Mouse (Mus musculus) T-cell, adult 66 days (primary cell): ENCODE results near the gene Olfr183. TPM values are rescaled to one million over a fixed set of nuclear protein-coding genes. Genes with fewer than 3 reads are reported as not detected.

ENCODE experiments used
- total RNA-seq, 2 experiments: library from RNA; stranded (reverse); gene quantifications; 3 replicates in 1 of 2; 4 replicates in 1 of 2; pipeline ENCODE4 v1.2.4; 2023

The Olfr183 gene
- total RNA-seq: not detected

DNA sequence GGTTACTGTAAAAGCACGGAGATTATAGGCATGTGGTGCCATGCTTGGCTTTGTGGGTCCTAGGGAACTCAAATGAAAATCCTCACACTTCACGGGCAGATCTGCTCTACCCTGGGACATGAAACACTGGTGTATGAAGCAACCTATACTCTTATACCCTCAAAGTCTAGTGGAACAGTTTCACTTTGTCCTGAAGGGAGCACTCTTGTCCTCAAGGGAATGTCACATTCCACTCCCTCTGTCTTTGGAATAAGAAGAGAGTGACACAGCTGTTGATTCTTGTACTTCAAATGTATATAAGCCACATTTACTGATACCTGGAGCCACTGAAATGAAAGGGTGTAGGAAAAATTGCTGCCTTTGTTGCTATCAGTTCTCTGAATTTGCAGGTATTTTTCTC, at the start of gene Olfr183:
TSS of gene Olfr183 (plus strand) at position 301 of the 400 bp plus-strand sequence.

DNA sequence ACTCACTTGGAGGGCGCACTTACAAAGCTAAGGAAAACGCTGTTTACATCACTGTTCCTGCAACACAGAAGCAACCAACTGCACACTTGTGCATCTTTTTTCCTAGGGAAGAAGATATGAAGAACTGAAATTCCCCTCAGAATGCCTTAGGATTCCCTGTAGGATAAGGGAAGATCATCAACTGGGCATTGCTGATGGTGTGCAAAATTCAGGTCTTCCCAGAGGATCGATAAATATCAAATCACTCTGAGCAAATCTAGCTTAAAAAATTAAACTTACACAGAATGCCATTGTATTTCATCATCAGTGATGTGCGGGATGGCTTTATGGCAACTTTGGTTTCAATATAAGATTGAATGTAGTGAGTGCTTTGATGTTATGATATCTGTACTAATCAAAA, 35.0 kb downstream of the Olfr183 start, which contains the start of gene Olfr186:
TSS of gene Olfr186 (minus strand) at position 101 of the 400 bp plus-strand sequence.

DNA sequence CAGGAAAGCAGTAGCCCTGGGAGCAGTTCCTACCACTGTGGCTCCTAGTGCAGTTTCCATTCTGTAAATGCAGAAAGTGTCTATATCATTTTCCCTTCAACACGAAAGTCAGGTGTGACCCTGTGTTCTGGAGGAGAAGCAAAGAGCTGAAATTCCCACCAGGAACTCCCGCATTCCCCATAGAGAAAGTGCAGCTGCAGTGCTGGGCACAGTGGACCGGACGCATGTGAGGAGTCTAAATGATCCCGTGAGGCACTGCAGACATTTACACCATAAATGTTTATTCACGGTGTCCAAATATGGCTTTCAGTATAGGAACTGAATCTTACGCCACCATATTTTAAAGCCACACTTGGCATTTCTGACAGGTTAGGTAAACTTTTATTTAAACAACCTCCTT, 44.6 kb downstream of the Olfr183 start, which contains the start of gene Olfr187:
TSS of gene Olfr187 (minus strand) at position 58 of the 400 bp plus-strand sequence.

Other genes with a start within 250 kb of the Olfr183 start
- not detected for gene Olfr172, start 232.2 kb upstream of the Olfr183 start, total RNA-seq
- not detected for gene Olfr173, start 195.1 kb upstream of the Olfr183 start, total RNA-seq
- not detected for gene Olfr175-ps1, start 168.6 kb upstream of the Olfr183 start, total RNA-seq
- gene Olfr177, start 120.6 kb upstream of the Olfr183 start, total RNA-seq: not detected
- not detected for gene Olfr178, start 103.3 kb upstream of the Olfr183 start, total RNA-seq
- gene Olfr181, start 66.6 kb upstream of the Olfr183 start, total RNA-seq: not detected
- gene Olfr180, start 66.0 kb upstream of the Olfr183 start, total RNA-seq: not detected
- not detected for gene Olfr186, start 34.9 kb downstream of the Olfr183 start, total RNA-seq
- not detected for gene Olfr187, start 44.4 kb downstream of the Olfr183 start, total RNA-seq
- not detected for gene Olfr190, start 82.6 kb downstream of the Olfr183 start, total RNA-seq
- not detected for gene Olfr191, start 94.5 kb downstream of the Olfr183 start, total RNA-seq
- not detected for gene Olfr193, start 116.5 kb downstream of the Olfr183 start, total RNA-seq
- not detected for gene Olfr194, start 125.7 kb downstream of the Olfr183 start, total RNA-seq
- not detected for gene Olfr195, start 151.7 kb downstream of the Olfr183 start, total RNA-seq
- gene Olfr196, start 175.1 kb downstream of the Olfr183 start, total RNA-seq: not detected
- not detected for gene Olfr198, start 208.2 kb downstream of the Olfr183 start, total RNA-seq
- gene Olfr199, start 224.4 kb downstream of the Olfr183 start, total RNA-seq: not detected